Mouse (Mus musculus) neural tube, embryonic 14.5 days (tissue): Measurements from ENCODE around the gene Coq6. TPM values are rescaled to one million over a fixed set of nuclear protein-coding genes. Genes with fewer than 3 reads are reported as not detected.
A peak's percentile ranks its signal among the peaks of the same experiment; 100 is the strongest.

Experiments
- ATAC-seq: fragments of 200-750 bp; cut with Nextera tagmentation; 2 replicates; pipeline ENCODE4 v1.8.0; 2017; ENCODE audit warnings: low read depth, mild to moderate bottlenecking, moderate TSS enrichment, moderate library complexity
- H3K27ac ChIP-seq: fragments of 300-500 bp; sonication (generic); 2 replicates; pipeline ENCODE4 v1.5.1; 2014; ENCODE audit warnings: low read depth, mild to moderate bottlenecking, control low read depth, low read length, moderate library complexity, mixed read lengths
- H3K27me3 ChIP-seq: fragments of 300-500 bp; sonication (generic); 2 replicates; pipeline ENCODE4 v1.6.1; 2014; ENCODE audit warnings: low read length; ENCODE audit not compliant: control insufficient read depth, insufficient read depth
- H3K36me3 ChIP-seq: fragments of 300-500 bp; sonication (generic); 2 replicates; pipeline ENCODE4 v1.6.1; 2014; ENCODE audit warnings: low read length, mixed read lengths; ENCODE audit not compliant: control insufficient read depth, insufficient read depth
- H3K4me1 ChIP-seq: fragments of 300-500 bp; sonication (generic); 2 replicates; pipeline ENCODE4 v1.6.1; 2014; ENCODE audit warnings: low read length; ENCODE audit not compliant: control insufficient read depth, insufficient read depth
- H3K4me2 ChIP-seq: fragments of 300-500 bp; sonication (generic); 2 replicates; pipeline ENCODE4 v1.6.1; 2014; ENCODE audit warnings: mild to moderate bottlenecking, low read depth, low read length, control low read depth
- H3K4me3 ChIP-seq: fragments of 300-500 bp; sonication (generic); 2 replicates; pipeline ENCODE4 v1.5.1; 2014; ENCODE audit warnings: low read depth, low read length, control low read depth, mixed read lengths
- H3K9ac ChIP-seq: fragments of 300-500 bp; sonication (generic); replicated peaks from 2 replicates; pipeline ENCODE4 v1.6.1; 2014; ENCODE audit warnings: low read depth, mild to moderate bottlenecking, control low read depth, low read length, mixed read lengths
- H3K9me3 ChIP-seq: fragments of 300-500 bp; sonication (generic); 2 replicates; pipeline ENCODE4 v1.6.1; 2016; ENCODE audit warnings: low read length; ENCODE audit not compliant: control insufficient read depth
- WGBS: fragments of 180-500 bp; shearing (Covaris S2); extraction: QIAGEN DNeasy Blood & Tissue Kit; methylation state at CpG from one replicate; pipeline ENCODE4 v1.1.7; 2014; 5-methylcytosine and 5-hydroxymethylcytosine counted together
- polyA plus RNA-seq: library from polyadenylated mRNA; unstranded; fragments of >200 nt; fragmentation: Nextera tagmentation; extraction: Ambion mirVana; gene quantifications from 2 replicates; pipeline ENCODE4 v1.2.1, GENCODE M21; 2014

The Coq6 gene
- polyA plus RNA-seq, 1 experiment from 2014 or later: 48.4 TPM

GRCm38 (mm10) chr12:84417605-84417922 lies 56.1 kb downstream of the Coq6 start:
- H3K36me3 ChIP-seq: no peaks in the 10 kb centered on the region
- no peaks in the 10 kb centered on the region for H3K9me3 ChIP-seq
- 33% methylated on average over 18 of the region's 18 CpGs for WGBS
- peak overlapping the region; percentile 91 for H3K27ac ChIP-seq
- peaks cover 2% of the 10 kb centered on the region; the same call in 1 of the 2 replicates for H3K4me1 ChIP-seq
- no peaks in the 10 kb centered on the region for H3K27me3 ChIP-seq
- peak overlapping the region; percentile 76 for H3K4me2 ChIP-seq
- H3K4me3 ChIP-seq: peak overlapping the region; percentile 56
- ATAC-seq: no peak; the same call in 1 of the 2 replicates
- H3K9ac ChIP-seq: peak overlapping the region; percentile 66

Other genes with a start within 250 kb of the Coq6 start
- 6.8 and 6.9 TPM in 2 replicates for gene Dnal1, start 247.3 kb upstream of the Coq6 start, polyA plus RNA-seq
- 3.4 and 3.9 TPM in 2 replicates for gene Pnma1, start 213.2 kb upstream of the Coq6 start, polyA plus RNA-seq
- gene Elmsan1, start 142.8 kb upstream of the Coq6 start, polyA plus RNA-seq: 4.2 and 4.5 TPM in 2 replicates
- 14.1 and 16.8 TPM in 2 replicates for gene Ptgr2, start 76.4 kb upstream of the Coq6 start, polyA plus RNA-seq
- 68.0 and 76.9 TPM in 2 replicates for gene Zfp410, start 44.8 kb upstream of the Coq6 start, polyA plus RNA-seq
- 16.2 and 19.9 TPM in 2 replicates for gene Fam161b, start 176 bp downstream of the Coq6 start, polyA plus RNA-seq
- gene Entpd5, start 47.4 kb downstream of the Coq6 start, polyA plus RNA-seq: 13.0 and 14.2 TPM in 2 replicates
- gene Bbof1, start 47.4 kb downstream of the Coq6 start, polyA plus RNA-seq: 4.0 and 5.2 TPM in 2 replicates
- gene Rnf113a2, start 55.5 kb downstream of the Coq6 start, polyA plus RNA-seq: 22.7 and 25.4 TPM in 2 replicates
- gene Aldh6a1, start 89.3 kb downstream of the Coq6 start, polyA plus RNA-seq: 41.7 and 45.1 TPM in 2 replicates
- 30.8 and 35.0 TPM in 2 replicates for gene Lin52, start 89.8 kb downstream of the Coq6 start, polyA plus RNA-seq
- gene Vsx2, start 208.1 kb downstream of the Coq6 start, polyA plus RNA-seq: 7.2 and 8.0 TPM in 2 replicates